Mouse (Mus musculus): ENCODE results near the gene Rin3. TPM values are rescaled to one million over a fixed set of nuclear protein-coding genes. Genes with fewer than 3 reads are reported as not detected.

Gene Rin3
- polyA plus RNA-seq, 1 experiment from 2014 or later, result 2.9 TPM

DNA sequence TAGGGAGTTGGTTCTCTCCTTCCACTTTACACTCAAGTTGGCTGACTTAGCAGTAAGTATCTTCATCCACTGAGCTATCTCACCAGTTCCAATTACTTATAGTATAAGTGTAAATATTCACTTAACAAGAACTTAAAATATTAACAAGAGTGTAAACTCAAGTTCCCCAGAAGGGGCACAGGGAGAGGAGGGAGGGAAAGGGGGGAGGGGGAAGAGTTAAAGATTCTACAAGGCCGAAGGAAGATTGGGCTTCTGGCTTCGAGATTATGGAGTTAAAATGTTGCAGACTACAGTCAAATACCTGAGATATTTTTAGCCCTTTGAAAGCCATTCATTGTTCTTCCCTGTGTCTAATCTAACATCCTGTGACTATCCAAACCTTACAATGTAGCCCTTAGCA lies 141.6 kb downstream of the Rin3 start:
- H3K4me1 ChIP-seq (replicated peaks; ENCODE audit: control insufficient read depth, insufficient read depth), result 0 out of 2 replicates have a peak, but pooled peaks cover 3% of the 10 kb centered on the region
- DNase-seq (ENCODE audit: low spot score) (no peak), ATAC-seq (ENCODE audit: low FRiP score, low TSS enrichment) (no peak)
- no peak overlapping the region for H3K27ac ChIP-seq (replicated peaks)
- H3K9ac ChIP-seq (ENCODE audit: low read length), result no peak overlapping the region
- no peaks in the 10 kb centered on the region for H3K9me3 ChIP-seq (ENCODE audit: control insufficient read depth, low read length)
- H3K27me3 ChIP-seq (ENCODE audit: control insufficient read depth, insufficient read depth, low read length), result no peaks in the 10 kb centered on the region
- WGBS, result 43% methylated on average over 2 of the region's 2 CpGs
- no peaks in the 10 kb centered on the region for H3K36me3 ChIP-seq (ENCODE audit: control insufficient read depth, insufficient read depth, low read length)
- no peak overlapping the region for H3K4me3 ChIP-seq (ENCODE audit: low read depth, low read length)
- TF ChIP-seq EP300 (optimal IDR thresholded peaks at IDR 0.05) (no peak), CTCF (IDR thresholded peaks at IDR 0.05; ENCODE audit: low read depth) (no peak)
- H3K4me2 ChIP-seq (replicated peaks; ENCODE audit: low read depth), result no peak overlapping the region

- Histone ChIP-seq H3K9me3 (ENCODE audit: control insufficient read depth, low read length) (no peaks in the 10 kb centered on the region), H3K9ac (ENCODE audit: low read length) (no peak overlapping the region), H3K4me1 (replicated peaks; ENCODE audit: control insufficient read depth, insufficient read depth) (0 out of 2 replicates have a peak, but pooled peaks cover 3% of the 10 kb centered on the region), H3K4me3 (ENCODE audit: low read depth, low read length) (no peak overlapping the region), H3K27ac (replicated peaks) (no peak overlapping the region), H3K27me3 (ENCODE audit: control insufficient read depth, insufficient read depth, low read length) (no peaks in the 10 kb centered on the region), H3K36me3 (ENCODE audit: control insufficient read depth, insufficient read depth, low read length) (no peaks in the 10 kb centered on the region), H3K4me2 (replicated peaks; ENCODE audit: low read depth) (no peak overlapping the region)
- no peak for TF ChIP-seq CTCF (IDR thresholded peaks at IDR 0.05; ENCODE audit: low read depth)
- TF ChIP-seq EP300 (optimal IDR thresholded peaks at IDR 0.05), result no peak
- WGBS, result 63% methylated on average over 4 of the region's 4 CpGs
- no peak for DNase-seq (ENCODE audit: low spot score)
- no peak for ATAC-seq (ENCODE audit: low FRiP score, low TSS enrichment)
Observed at GRCm38 (mm10) chr12:102425048-102425578, 142.3 kb downstream of the Rin3 start.

DNA sequence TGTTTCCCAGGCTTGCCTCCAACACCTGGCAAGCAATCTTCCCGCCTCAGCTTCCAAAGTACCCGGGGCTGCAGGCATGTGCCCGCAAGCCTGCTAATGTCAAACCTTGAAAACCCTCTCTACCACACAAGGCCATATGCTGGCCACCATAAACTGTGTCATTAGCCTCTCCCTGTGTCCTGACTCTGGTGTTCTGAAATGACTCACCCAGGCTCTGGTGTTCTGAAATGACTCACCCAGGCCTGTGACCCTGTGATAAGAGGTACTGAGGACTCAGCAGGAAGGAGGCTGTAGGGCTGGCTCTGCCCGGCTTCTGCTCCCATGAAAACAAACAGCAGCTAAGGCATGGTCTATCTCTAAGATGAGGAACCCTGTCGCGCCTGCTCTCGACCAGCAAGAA lies 143.4 kb downstream of the Rin3 start:
- H3K9me3 ChIP-seq (ENCODE audit: control insufficient read depth, low read length), result no peaks in the 10 kb centered on the region
- DNase-seq (ENCODE audit: low spot score) (peak; percentile 34), ATAC-seq (ENCODE audit: low FRiP score, low TSS enrichment) (peak; percentile 93)
- H3K27ac ChIP-seq (replicated peaks), result no peak overlapping the region
- H3K27me3 ChIP-seq (ENCODE audit: control insufficient read depth, insufficient read depth, low read length), result no peaks in the 10 kb centered on the region
- TF ChIP-seq CTCF (IDR thresholded peaks at IDR 0.05; ENCODE audit: low read depth), result no peak
- no peak for TF ChIP-seq EP300 (optimal IDR thresholded peaks at IDR 0.05)
- WGBS, result 88% methylated on average over 7 of the region's 7 CpGs
- H3K4me3 ChIP-seq (ENCODE audit: low read depth, low read length), result no peak overlapping the region
- H3K36me3 ChIP-seq (ENCODE audit: control insufficient read depth, insufficient read depth, low read length), result no peaks in the 10 kb centered on the region
- no peak overlapping the region for H3K4me2 ChIP-seq (replicated peaks; ENCODE audit: low read depth)
- H3K9ac ChIP-seq (ENCODE audit: low read length), result no peak overlapping the region
- 0 out of 2 replicates have a peak, but pooled peaks cover 3% of the 10 kb centered on the region for H3K4me1 ChIP-seq (replicated peaks; ENCODE audit: control insufficient read depth, insufficient read depth)

GRCm38 (mm10) chr12:102429656-102430055 lies 146.8 kb downstream of the Rin3 start:
- 93% methylated on average over 5 of the region's 5 CpGs for WGBS
- TF ChIP-seq EP300 (optimal IDR thresholded peaks at IDR 0.05), result no peak
- no peak for TF ChIP-seq CTCF (IDR thresholded peaks at IDR 0.05; ENCODE audit: low read depth)

DNA sequence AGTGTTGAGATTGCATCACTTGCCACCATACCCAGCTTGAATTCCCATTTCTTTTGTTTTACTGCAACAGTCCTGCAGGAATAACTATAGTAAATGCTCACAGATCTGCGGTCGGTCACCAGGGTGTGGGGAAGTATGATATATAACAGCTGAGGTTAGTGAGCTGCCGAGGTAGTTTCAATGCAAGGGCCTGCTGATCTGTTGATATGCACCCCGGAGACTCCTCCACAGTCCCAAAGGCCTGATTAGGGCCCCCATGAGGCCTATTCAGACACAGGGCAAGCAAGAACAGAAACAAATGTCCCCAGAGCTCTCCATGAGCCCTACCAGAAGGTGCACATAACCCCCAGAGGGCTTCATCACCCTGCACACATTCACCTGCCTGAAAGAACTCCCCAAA lies 147.4 kb downstream of the Rin3 start:
- Histone ChIP-seq H3K4me3 (ENCODE audit: low read depth, low read length) (no peak overlapping the region), H3K9me3 (ENCODE audit: control insufficient read depth, low read length) (no peaks in the 10 kb centered on the region), H3K4me2 (replicated peaks; ENCODE audit: low read depth) (no peak overlapping the region), H3K4me1 (replicated peaks; ENCODE audit: control insufficient read depth, insufficient read depth) (no peaks in the 10 kb centered on the region), H3K27ac (replicated peaks) (no peak overlapping the region), H3K9ac (ENCODE audit: low read length) (no peak overlapping the region), H3K27me3 (ENCODE audit: control insufficient read depth, insufficient read depth, low read length) (no peaks in the 10 kb centered on the region), H3K36me3 (ENCODE audit: control insufficient read depth, insufficient read depth, low read length) (no peaks in the 10 kb centered on the region)
- DNase-seq (ENCODE audit: low spot score) (no peak), ATAC-seq (ENCODE audit: low FRiP score, low TSS enrichment) (no peak)
- TF ChIP-seq EP300 (optimal IDR thresholded peaks at IDR 0.05), result no peak
- TF ChIP-seq CTCF (IDR thresholded peaks at IDR 0.05; ENCODE audit: low read depth), result no peak
- 69% methylated on average over 4 of the region's 4 CpGs for WGBS

More at GRCm38 (mm10) chr12:102429656-102430055, 146.8 kb downstream of the Rin3 start:
- ATAC-seq (ENCODE audit: low FRiP score, low TSS enrichment) (no peak), DNase-seq (ENCODE audit: low spot score) (no peak)
- Histone ChIP-seq H3K4me1 (replicated peaks; ENCODE audit: control insufficient read depth, insufficient read depth) (no peaks in the 10 kb centered on the region), H3K9me3 (ENCODE audit: control insufficient read depth, low read length) (no peaks in the 10 kb centered on the region), H3K36me3 (ENCODE audit: control insufficient read depth, insufficient read depth, low read length) (no peaks in the 10 kb centered on the region), H3K4me2 (replicated peaks; ENCODE audit: low read depth) (no peak overlapping the region), H3K9ac (ENCODE audit: low read length) (no peak overlapping the region), H3K27me3 (ENCODE audit: control insufficient read depth, insufficient read depth, low read length) (no peaks in the 10 kb centered on the region), H3K4me3 (ENCODE audit: low read depth, low read length) (no peak overlapping the region), H3K27ac (replicated peaks) (no peak overlapping the region)

DNA sequence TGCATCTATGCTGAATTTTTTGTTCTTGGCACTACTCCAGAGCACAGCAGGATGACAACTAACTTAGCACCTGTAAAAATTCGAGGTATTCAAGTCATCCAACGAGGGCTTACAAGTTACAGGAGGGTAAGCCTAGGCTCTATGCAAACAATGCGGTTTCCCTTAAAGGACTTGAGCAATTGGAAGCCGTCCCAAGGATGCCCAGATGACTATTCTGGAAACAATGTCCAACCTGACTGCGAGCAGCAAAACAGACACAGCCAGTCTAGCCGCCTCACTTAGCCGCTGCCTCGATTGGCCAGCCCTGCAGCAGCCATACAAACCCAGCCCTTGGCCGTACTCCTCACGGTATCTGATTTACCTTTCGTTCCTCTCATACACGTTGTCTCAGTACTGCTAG lies 149.4 kb downstream of the Rin3 start:
- no peak for ATAC-seq (ENCODE audit: low FRiP score, low TSS enrichment)

More for the DNA sequence above, 149.4 kb downstream of the Rin3 start:
- H3K4me1 ChIP-seq (replicated peaks; ENCODE audit: control insufficient read depth, insufficient read depth), result no peaks in the 10 kb centered on the region
- no peaks in the 10 kb centered on the region for H3K9me3 ChIP-seq (ENCODE audit: control insufficient read depth, low read length)
- H3K9ac ChIP-seq (ENCODE audit: low read length), result no peak overlapping the region
- no peak for DNase-seq (ENCODE audit: low spot score)
- no peaks in the 10 kb centered on the region for H3K27me3 ChIP-seq (ENCODE audit: control insufficient read depth, insufficient read depth, low read length)
- TF ChIP-seq CTCF (IDR thresholded peaks at IDR 0.05; ENCODE audit: low read depth) (no peak), EP300 (optimal IDR thresholded peaks at IDR 0.05) (no peak)
- H3K4me3 ChIP-seq (ENCODE audit: low read depth, low read length), result no peak overlapping the region
- H3K4me2 ChIP-seq (replicated peaks; ENCODE audit: low read depth), result no peak overlapping the region
- H3K27ac ChIP-seq (replicated peaks), result no peak overlapping the region
- 71% methylated on average over 12 of the region's 12 CpGs for WGBS
- H3K36me3 ChIP-seq (ENCODE audit: control insufficient read depth, insufficient read depth, low read length), result no peaks in the 10 kb centered on the region
